26 mouse cellular contexts compared by ENCODE assay signal in the genomic region with DNA sequence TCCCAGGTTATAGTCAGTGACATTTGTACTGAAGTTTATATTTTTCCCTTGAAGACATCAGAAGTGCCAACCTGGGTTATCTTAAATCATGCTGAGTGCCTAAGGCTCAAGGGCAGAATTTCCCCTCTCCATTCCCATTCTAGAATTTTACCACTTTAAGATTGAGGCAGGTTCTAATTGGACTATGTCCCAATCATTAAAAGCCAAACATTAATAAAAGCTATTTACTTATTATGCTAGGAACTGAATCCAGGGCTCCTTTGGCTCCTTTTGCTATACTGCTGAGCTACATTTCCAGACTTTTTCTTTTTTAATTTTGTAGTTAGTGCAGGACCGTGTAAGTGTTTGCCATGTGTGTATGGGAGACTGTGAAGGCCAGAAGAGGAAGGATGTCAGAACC. TPM values are rescaled to one million over a fixed set of nuclear protein-coding genes. Genes with fewer than 3 reads are reported as not detected.
DNase-seq lines count a peak whose midpoint lies in the region; ATAC-seq and TF ChIP-seq lines count a peak whose summit lies in the region.
"Had no signal": no experiment of that assay in that cellular context is flagged by ENCODE, and none has a peak within 500 bp of the region (broad histone marks: within the 10 kb centered on the region; RNA-seq: fewer than 3 reads in every experiment).

No protein-coding gene starts in this region.

- H3K9ac ChIP-seq in ES-Bruce4 (ENCODE audit: low read depth, poor library complexity, severe bottlenecking): peak overlapping the region; percentile 43; the same call in 1 of the 2 replicates
- H3K9ac ChIP-seq in liver, embryonic 13.5 days: peak overlapping the region; percentile 89
- H3K9ac ChIP-seq: forebrain, postnatal 0 days; heart, embryonic 13.5 days; limb, embryonic 12.5 days had no signal

- TF ChIP-seq EP300 in ES-Bruce4 (IDR thresholded peaks at IDR 0.05; ENCODE audit: insufficient read depth, low read depth, low read length): no peak

- no peak for TF ChIP-seq CTCF in left cerebral cortex, adult 2 months (IDR thresholded peaks at IDR 0.05)
- TF ChIP-seq CTCF in ES-Bruce4 (IDR thresholded peaks at IDR 0.05; ENCODE audit: low read depth, low read length): no peak

- H3K36me3 ChIP-seq in ES-Bruce4 (ENCODE audit: control insufficient read depth, insufficient read depth, low read length, poor library complexity, severe bottlenecking) (peaks cover 15% of the 10 kb centered on the region), myocyte (ENCODE audit: control insufficient read depth, insufficient read depth) (no peaks in the 10 kb centered on the region)
- peaks cover 3% of the 10 kb centered on the region for H3K36me3 ChIP-seq in liver, embryonic 13.5 days
- H3K36me3 ChIP-seq: limb, embryonic 12.5 days; midbrain, embryonic 10.5 days had no signal

- no peak overlapping the region for H3K27ac ChIP-seq in left cerebral cortex, adult 2 months
- H3K27ac ChIP-seq in ES-Bruce4 (ENCODE audit: insufficient read depth, low read length): no peak overlapping the region
- peak overlapping the region; percentile 76; the same call in 1 of the 2 replicates for H3K27ac ChIP-seq in liver, embryonic 13.5 days
- H3K27ac ChIP-seq: heart, embryonic 13.5 days; intestine, embryonic 15.5 days; kidney, postnatal 0 days; limb, embryonic 12.5 days; macrophage; midbrain, embryonic 10.5 days had no signal

- H3K4me2 ChIP-seq in liver, embryonic 13.5 days: peak overlapping the region; percentile 91
- peak overlapping the region; percentile 78 for H3K4me2 ChIP-seq in myocyte (ENCODE audit: low read depth)

- H3K4me3 ChIP-seq in left cerebral cortex, adult 2 months: peak overlapping the region; percentile 87; the same call in 1 of the 2 replicates
- no peak overlapping the region for H3K4me3 ChIP-seq in ES-Bruce4 (ENCODE audit: low read depth, low read length)
- peak overlapping the region; percentile 85 for H3K4me3 ChIP-seq in liver, embryonic 13.5 days (replicated peaks)
- no peak overlapping the region for H3K4me3 ChIP-seq in myocyte
- H3K4me3 ChIP-seq: midbrain, embryonic 10.5 days had no signal

- no peak for ATAC-seq in liver, embryonic 13.5 days (ENCODE audit: low read depth)
- no peak for ATAC-seq in inflammation-experienced regulatory T-cells, adult 6 months
- ATAC-seq: activated CD4-positive, CD25-positive, alpha-beta regulatory T cell, adult 4 months; CD4-positive, CD25-positive, alpha-beta regulatory T cell, adult 4 months; forebrain, postnatal 0 days; hindbrain, embryonic 16.5 days; intestine, embryonic 15.5 days had no signal

- H3ac ChIP-seq in myocyte (ENCODE audit: control insufficient read depth, insufficient read length): no peak overlapping the region

- intact Hi-C loops in left cerebral cortex, adult 2 months (cut with DNase I): no loop called here
- intact Hi-C loops in left cerebral cortex, postnatal 36 days (cut with DNase I): no loop called here

- no peak for DNase-seq in left cerebral cortex, adult 2 months (ENCODE audit: extremely low spot score in 1 of 2, low spot score in 2 of 2)
- no peak for DNase-seq in left cerebral cortex, postnatal 36 days (ENCODE audit: low spot score in 2 of 2)
- DNase-seq in liver, embryonic 13.5 days: no peak
- no peak for DNase-seq in frontal cortex, postnatal 36 days (ENCODE audit: low spot score in 2 of 2)
- DNase-seq: cerebellum, adult 18-20 months; cerebellum, postnatal 10 days; forebrain, postnatal 0 days; gastrocnemius, postnatal 36 days; heart, postnatal 10 days; kidney, postnatal 4 days; lung, adult 2 months; lung, postnatal 10 days; right cerebral cortex, postnatal 14 days; thymus, postnatal 25 days had no signal

- H3K27me3 ChIP-seq in ES-Bruce4 (ENCODE audit: control insufficient read depth, insufficient read depth, low read length, poor library complexity, severe bottlenecking) (no peaks in the 10 kb centered on the region), myocyte (ENCODE audit: control insufficient read depth, insufficient read depth, insufficient read length) (no peaks in the 10 kb centered on the region)
- H3K27me3 ChIP-seq in liver, embryonic 13.5 days: no peaks in the 10 kb centered on the region
- H3K27me3 ChIP-seq: heart, embryonic 13.5 days; intestine, embryonic 15.5 days had no signal

- no peaks in the 10 kb centered on the region for H3K4me1 ChIP-seq in ES-Bruce4 (ENCODE audit: control insufficient read depth, insufficient read depth, low read length)
- peaks cover 70% of the 10 kb centered on the region for H3K4me1 ChIP-seq in liver, embryonic 13.5 days (replicated peaks)

- WGBS in liver, embryonic 13.5 days (ENCODE audit: insufficient replicate concordance): 70% methylated on average over 1 of the region's 1 CpGs

- peaks cover 39% of the 10 kb centered on the region for H3K79me2 ChIP-seq in myocyte (ENCODE audit: control insufficient read depth, insufficient read depth)

- no peaks in the 10 kb centered on the region for H3K9me3 ChIP-seq in ES-Bruce4 (replicated peaks; ENCODE audit: control insufficient read depth, insufficient read depth, low read length, poor library complexity, severe bottlenecking)
- no peaks in the 10 kb centered on the region for H3K9me3 ChIP-seq in liver, embryonic 13.5 days (replicated peaks)
- H3K9me3 ChIP-seq: heart, embryonic 13.5 days; intestine, embryonic 15.5 days; limb, embryonic 12.5 days; midbrain, embryonic 10.5 days had no signal

- TF ChIP-seq POLR2A in ES-Bruce4 (IDR thresholded peaks at IDR 0.05; ENCODE audit: insufficient read depth, low read length): no peak
- TF ChIP-seq POLR2A in myocyte (IDR thresholded peaks at IDR 0.05; ENCODE audit: insufficient read length, low read depth): no peak

TF ChIP-seq in myocyte, 11 proteins besides CTCF, POLR2A, EP300 and RAD21:
- no peak for TF ChIP-seq USF1 (IDR thresholded peaks at IDR 0.05; ENCODE audit: low read depth)
- TF ChIP-seq TCF12 (IDR thresholded peaks at IDR 0.05; ENCODE audit: insufficient read depth, poor library complexity, severe bottlenecking): no peak
- no peak for TF ChIP-seq POLR2AphosphoS2 (IDR thresholded peaks at IDR 0.05; ENCODE audit: insufficient read length, low read depth)
- no peak for TF ChIP-seq MAX (IDR thresholded peaks at IDR 0.05; ENCODE audit: low read depth)
- TF ChIP-seq MYOD1 (IDR thresholded peaks at IDR 0.05; ENCODE audit: control insufficient read depth in 1 of 3, insufficient read length in 2 of 3, low read depth in 2 of 3): no peak
- no peak for TF ChIP-seq TCF3 (IDR thresholded peaks at IDR 0.05; ENCODE audit: insufficient read length, low read depth)
- no peak for TF ChIP-seq E2F4 (IDR thresholded peaks at IDR 0.05; ENCODE audit: insufficient read depth)
- TF ChIP-seq MYOG (IDR thresholded peaks at IDR 0.05; ENCODE audit: control insufficient read depth in 1 of 3, insufficient read depth in 1 of 3, insufficient read length in 2 of 3, low read depth in 2 of 3): no peak

RNA-seq across cellular contexts. Expression of gene Slc19a2, which starts 2.6 kb away (rescaled TPM):
- 10 to 100 TPM; 14.4 to 16.2 TPM for total RNA-seq in left cerebral cortex, adult 2 months (2021)
- 10 to 100 TPM; 12.8 to 13.5 TPM for total RNA-seq in left cerebral cortex, postnatal 36 days (2021)
- polyA plus RNA-seq in ES-Bruce4 (2011; ENCODE audit: insufficient read depth, insufficient read length, low read depth, missing spikeins): 59.3 and 64.9 TPM in 2 replicates
- polyA plus RNA-seq in liver, embryonic 13.5 days (2015; fragmentation: Nextera tagmentation; extraction: Ambion mirVana): 20.6 and 25.3 TPM in 2 replicates
- 6.2 TPM for polyA plus RNA-seq in myocyte (2012; fragmentation: generic; extraction: Trizol)
- polyA plus RNA-seq in inflammation-experienced regulatory T-cells, adult 6 months (2017; shearing (Covaris generic)): 1 to 10 TPM; 1.3 to 2.1 (median 1.6) TPM

RNA-seq across cellular contexts. Expression of gene Ccdc181, which starts 23.9 kb away (rescaled TPM):
- total RNA-seq in left cerebral cortex, adult 2 months (2021): 10 to 100 TPM; 21.7 to 23.9 TPM
- 10 to 100 TPM; 23.4 to 24.4 TPM for total RNA-seq in left cerebral cortex, postnatal 36 days (2021)
- polyA plus RNA-seq in ES-Bruce4 (2011; ENCODE audit: insufficient read depth, insufficient read length, low read depth, missing spikeins): 7.8 and 10.2 TPM in 2 replicates
- 4.5 and 4.7 TPM in 2 replicates for polyA plus RNA-seq in liver, embryonic 13.5 days (2015; fragmentation: Nextera tagmentation; extraction: Ambion mirVana)
- polyA plus RNA-seq in myocyte (2012; fragmentation: generic; extraction: Trizol): 4.1 TPM
- polyA plus RNA-seq in inflammation-experienced regulatory T-cells, adult 6 months (2017; shearing (Covaris generic)): 10 to 100 TPM in 2 of 3 experiments, 1 to 10 TPM in 1; 8.4 to 11.3 (median 10.6) TPM

RNA-seq across cellular contexts. Expression of gene Nme7, which starts 52.5 kb away (rescaled TPM):
- total RNA-seq in left cerebral cortex, adult 2 months (2021): 10 to 100 TPM; 22.7 to 24.9 TPM
- 10 to 100 TPM; 24.0 to 26.7 TPM for total RNA-seq in left cerebral cortex, postnatal 36 days (2021)
- polyA plus RNA-seq in ES-Bruce4 (2011; ENCODE audit: insufficient read depth, insufficient read length, low read depth, missing spikeins) (45.7 and 48.8 TPM in 2 replicates), myocyte (2012; fragmentation: generic; extraction: Trizol) (10.7 TPM)
- 14.1 and 15.4 TPM in 2 replicates for polyA plus RNA-seq in liver, embryonic 13.5 days (2015; fragmentation: Nextera tagmentation; extraction: Ambion mirVana)
- 10 to 100 TPM; 11.5 to 19.0 (median 12.5) TPM for polyA plus RNA-seq in inflammation-experienced regulatory T-cells, adult 6 months (2017; shearing (Covaris generic))

RNA-seq across cellular contexts. Expression of gene Blzf1, which starts 55.9 kb away (rescaled TPM):
- 10 to 100 TPM; 22.0 to 24.1 TPM for total RNA-seq in left cerebral cortex, adult 2 months (2021)
- 10 to 100 TPM; 24.6 to 26.7 TPM for total RNA-seq in left cerebral cortex, postnatal 36 days (2021)
- polyA plus RNA-seq in ES-Bruce4 (2011; ENCODE audit: insufficient read depth, insufficient read length, low read depth, missing spikeins) (25.7 and 33.9 TPM in 2 replicates), myocyte (2012; fragmentation: generic; extraction: Trizol) (11.4 TPM)
- 12.1 and 14.2 TPM in 2 replicates for polyA plus RNA-seq in liver, embryonic 13.5 days (2015; fragmentation: Nextera tagmentation; extraction: Ambion mirVana)
- 10 to 100 TPM; 22.7 to 24.3 (median 23.1) TPM for polyA plus RNA-seq in inflammation-experienced regulatory T-cells, adult 6 months (2017; shearing (Covaris generic))

Comparison
In these comparisons a context has a peak if more than half of its experiments do, and no peak if none do; other contexts are left out.
1. H3K4me3 ChIP-seq: peak in left cerebral cortex, adult 2 months (single experiment) and liver, embryonic 13.5 days (single experiment); none in ES-Bruce4 (single experiment) and myocyte (single experiment).